8 mouse cellular contexts compared by ENCODE assay signal in the genomic region with DNA sequence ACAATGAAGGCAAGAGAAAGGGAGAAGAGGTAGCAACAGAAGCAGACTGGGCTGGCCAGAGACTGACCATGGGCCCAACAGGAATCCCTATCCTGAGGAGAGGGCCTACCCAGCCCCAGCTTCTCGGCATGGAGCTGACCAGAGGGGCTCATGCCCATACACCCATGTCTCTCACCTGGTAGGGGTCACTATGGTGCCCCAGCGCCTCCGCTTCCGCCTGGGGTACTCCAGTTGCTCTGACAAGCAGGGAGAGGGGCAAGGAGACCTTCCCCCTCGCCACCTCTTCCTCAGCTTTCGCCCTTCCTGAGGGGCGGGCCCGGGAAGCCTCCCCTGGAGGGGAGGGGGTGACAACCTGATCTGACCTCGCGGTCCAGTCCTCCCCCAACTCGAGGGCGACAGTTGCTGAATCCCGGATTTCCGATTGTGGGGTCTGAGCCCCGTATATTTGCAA. TPM values are rescaled to one million over a fixed set of nuclear protein-coding genes. Genes with fewer than 3 reads are reported as not detected.
DNase-seq lines count a peak whose midpoint lies in the region; ATAC-seq and TF ChIP-seq lines count a peak whose summit lies in the region.

No protein-coding gene starts in this region.

- no peak for ATAC-seq in cerebellum, adult (ENCODE audit: insufficient number of reproducible peaks, low FRiP score, low TSS enrichment)
- ATAC-seq in erythroblast, adult 5-6 weeks (replicated peaks; ENCODE audit: low FRiP score, poor library complexity, severe bottlenecking): peak; percentile 11; the same call in 1 of the 2 replicates
- ATAC-seq in intestine, embryonic 16.5 days: peak; percentile 8
- ATAC-seq in midbrain, embryonic 12.5 days (ENCODE audit: low FRiP score, low read depth): peak; percentile 9; the same call in 1 of the 2 replicates

- peak overlapping the region; percentile 91 for H3K9ac ChIP-seq in intestine, embryonic 16.5 days (ENCODE audit: low read depth, low read length)
- H3K9ac ChIP-seq in midbrain, embryonic 12.5 days (replicated peaks): peak overlapping the region; percentile 93

- WGBS in intestine, embryonic 16.5 days: under 1% methylated on average over 15 of the region's 15 CpGs
- WGBS in midbrain, embryonic 12.5 days: 3% methylated on average over 15 of the region's 15 CpGs

- peak overlapping the region; percentile 94 for H3K4me3 ChIP-seq in E14TG2a.4 (replicated peaks; ENCODE audit: low read length)
- H3K4me3 ChIP-seq in intestine, embryonic 16.5 days (ENCODE audit: low read length): peak overlapping the region; percentile 93
- H3K4me3 ChIP-seq in midbrain, embryonic 12.5 days: peak overlapping the region; percentile 82

- no peaks in the 10 kb centered on the region for H3K27me3 ChIP-seq in E14TG2a.4 (ENCODE audit: insufficient read depth, low read length)
- H3K27me3 ChIP-seq in intestine, embryonic 16.5 days (replicated peaks; ENCODE audit: control insufficient read depth, insufficient read depth, low read length): no peaks in the 10 kb centered on the region
- H3K27me3 ChIP-seq in midbrain, embryonic 12.5 days: no peaks in the 10 kb centered on the region

- no peak for TF ChIP-seq CTCF in E14TG2a.4 (conservative IDR thresholded peaks at IDR 0.05; ENCODE audit: low read length)

- peak overlapping the region; percentile 96 for H3K27ac ChIP-seq in intestine, embryonic 16.5 days (ENCODE audit: low read length)
- peak overlapping the region; percentile 94 for H3K27ac ChIP-seq in midbrain, embryonic 12.5 days (replicated peaks)

- no peaks in the 10 kb centered on the region for H3K9me3 ChIP-seq in E14TG2a.4 (ENCODE audit: low read length)
- no peaks in the 10 kb centered on the region for H3K9me3 ChIP-seq in intestine, embryonic 16.5 days (ENCODE audit: control insufficient read depth, low read length)
- H3K9me3 ChIP-seq in midbrain, embryonic 12.5 days: no peaks in the 10 kb centered on the region

- H3K36me3 ChIP-seq in E14TG2a.4 (ENCODE audit: insufficient read depth, low read length): peaks cover 42% of the 10 kb centered on the region
- H3K36me3 ChIP-seq in intestine, embryonic 16.5 days (ENCODE audit: control insufficient read depth, insufficient read depth, low read length): peaks cover 17% of the 10 kb centered on the region
- peaks cover 18% of the 10 kb centered on the region for H3K36me3 ChIP-seq in midbrain, embryonic 12.5 days

- peak; percentile 59 for DNase-seq in cerebellum, adult 9-10 months
- peak; percentile 60 for DNase-seq in thymus, postnatal 4 days
- DNase-seq in ovary, postnatal 10 days (ENCODE audit: low spot score): no peak

- peaks cover 49% of the 10 kb centered on the region for H3K4me1 ChIP-seq in E14TG2a.4 (replicated peaks; ENCODE audit: low read depth, low read length)
- H3K4me1 ChIP-seq in intestine, embryonic 16.5 days (ENCODE audit: control insufficient read depth, insufficient read depth, low read length): peaks cover 19% of the 10 kb centered on the region
- peaks cover 34% of the 10 kb centered on the region for H3K4me1 ChIP-seq in midbrain, embryonic 12.5 days

- H3K4me2 ChIP-seq in intestine, embryonic 16.5 days (ENCODE audit: low read depth, low read length): peak overlapping the region; percentile 73
- H3K4me2 ChIP-seq in midbrain, embryonic 12.5 days (replicated peaks): peak overlapping the region; percentile 100

RNA-seq across cellular contexts. Expression of gene Taok2, which starts 0.7 kb away (rescaled TPM):
- total RNA-seq in erythroblast, adult 5-6 weeks (2015; ENCODE audit: low replicate concordance): 6.9 and 9.6 TPM in 2 replicates
- total RNA-seq in erythroblast, adult 5-6 weeks (2017; ENCODE audit: low replicate concordance): 17.0 and 31.8 TPM in 2 replicates
- polyA plus RNA-seq in intestine, embryonic 16.5 days (2015; fragmentation: Nextera tagmentation; extraction: Ambion mirVana): 27.6 and 28.6 TPM in 2 replicates
- 68.3 and 71.0 TPM in 2 replicates for polyA plus RNA-seq in midbrain, embryonic 12.5 days (2016; fragmentation: Nextera tagmentation; extraction: Ambion mirVana)

RNA-seq across cellular contexts. Expression of gene Ino80e, which starts 21.6 kb away (rescaled TPM):
- total RNA-seq in erythroblast, adult 5-6 weeks (2015; ENCODE audit: low replicate concordance): 14.4 and 35.5 TPM in 2 replicates
- total RNA-seq in erythroblast, adult 5-6 weeks (2017; ENCODE audit: low replicate concordance): 4.9 and 9.9 TPM in 2 replicates
- polyA plus RNA-seq in intestine, embryonic 16.5 days (2015; fragmentation: Nextera tagmentation; extraction: Ambion mirVana): 62.3 and 64.0 TPM in 2 replicates
- 90.9 and 96.0 TPM in 2 replicates for polyA plus RNA-seq in midbrain, embryonic 12.5 days (2016; fragmentation: Nextera tagmentation; extraction: Ambion mirVana)

RNA-seq across cellular contexts. Expression of gene Hirip3, which starts 22.0 kb away (rescaled TPM):
- total RNA-seq in erythroblast, adult 5-6 weeks (2015; ENCODE audit: low replicate concordance): 5.2 and 9.2 TPM in 2 replicates
- 38.2 and 40.8 TPM in 2 replicates for total RNA-seq in erythroblast, adult 5-6 weeks (2017; ENCODE audit: low replicate concordance)
- 18.3 and 24.8 TPM in 2 replicates for polyA plus RNA-seq in intestine, embryonic 16.5 days (2015; fragmentation: Nextera tagmentation; extraction: Ambion mirVana)
- polyA plus RNA-seq in midbrain, embryonic 12.5 days (2016; fragmentation: Nextera tagmentation; extraction: Ambion mirVana): 43.1 and 51.6 TPM in 2 replicates

RNA-seq across cellular contexts. Expression of gene Doc2a, which starts 36.5 kb away (rescaled TPM):
- not detected in 2 replicates for total RNA-seq in erythroblast, adult 5-6 weeks (2015; ENCODE audit: low replicate concordance)
- total RNA-seq in erythroblast, adult 5-6 weeks (2017; ENCODE audit: low replicate concordance): not detected in 2 replicates
- polyA plus RNA-seq in intestine, embryonic 16.5 days (2015; fragmentation: Nextera tagmentation; extraction: Ambion mirVana): 0.37 and 0.62 TPM in 2 replicates
- polyA plus RNA-seq in midbrain, embryonic 12.5 days (2016; fragmentation: Nextera tagmentation; extraction: Ambion mirVana): 6.3 and 7.7 TPM in 2 replicates

RNA-seq across cellular contexts. Expression of gene Tmem219, which starts 39.0 kb away (rescaled TPM):
- 4.0 and 6.3 TPM in 2 replicates for total RNA-seq in erythroblast, adult 5-6 weeks (2015; ENCODE audit: low replicate concordance)
- total RNA-seq in erythroblast, adult 5-6 weeks (2017; ENCODE audit: low replicate concordance): 2.1 and 6.8 TPM in 2 replicates
- 34.1 and 35.4 TPM in 2 replicates for polyA plus RNA-seq in intestine, embryonic 16.5 days (2015; fragmentation: Nextera tagmentation; extraction: Ambion mirVana)
- 32.7 and 36.5 TPM in 2 replicates for polyA plus RNA-seq in midbrain, embryonic 12.5 days (2016; fragmentation: Nextera tagmentation; extraction: Ambion mirVana)
